Mouse (Mus musculus) kidney, adult 2 months (tissue): ENCODE measurements at regions not wholly inside any gene's neighbourhood (a gene's known extent, or its start where the extent isn't known, plus 50 kb on each side); places are given as distances from the start of the nearest gene placed in this dataset.

Experiments used
- CTCF ChIP-seq: fragments of 200-500 bp; conservative IDR thresholded peaks from 2 replicates; pipeline ENCODE4 v1.5.1; 2011; ENCODE audit warnings: low read depth, mild to moderate bottlenecking, control low read depth, low read length, moderate library complexity, mixed read lengths; ENCODE audit not compliant: insufficient read depth, insufficient read length
- POLR2A ChIP-seq: fragments of 200-500 bp; IDR thresholded peaks from one replicate; pipeline ENCODE4 v1.6.1; 2011; ENCODE audit warnings: low read depth, low read length, control low read depth

DNA sequence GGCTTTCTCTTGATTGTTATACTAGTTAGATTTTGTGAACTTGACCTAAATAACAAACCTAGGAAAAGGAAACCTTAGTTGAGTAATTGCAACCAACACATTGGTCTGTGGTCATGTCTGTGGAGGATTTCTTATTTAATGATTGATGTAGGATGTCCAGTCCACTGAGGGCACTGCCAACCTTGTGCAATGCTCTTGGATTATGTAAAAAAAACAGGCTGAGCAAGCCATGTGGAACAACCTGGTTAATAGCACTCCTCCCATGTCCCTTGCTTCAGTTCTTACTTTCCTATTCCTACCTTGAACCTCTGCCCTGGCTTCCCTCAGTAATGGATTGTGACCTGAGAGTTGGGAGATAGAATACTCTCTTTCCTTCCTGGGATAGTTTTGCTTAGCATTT, 312.0 kb upstream of the Pappa start:
- no peak for TF ChIP-seq POLR2A
- no peak for TF ChIP-seq CTCF
